Mouse (Mus musculus) myocyte (in vitro differentiated cells): ENCODE data around the gene Adamtsl4.

ENCODE experiments used
- CEBPB ChIP-seq: IDR thresholded peaks from 2 replicates; pipeline ENCODE4 v1.6.1; 2011; ENCODE audit warnings: mild to moderate bottlenecking, moderate library complexity; ENCODE audit not compliant: poor library complexity, insufficient read depth, severe bottlenecking
- MAX ChIP-seq: IDR thresholded peaks from one replicate; pipeline ENCODE4 v1.6.1; 2011; ENCODE audit warnings: low read depth, mild to moderate bottlenecking, control low read depth
- MYOD1 ChIP-seq, 3 experiments: IDR thresholded peaks; one replicate each; pipeline ENCODE4 v1.6.1; 2011; ENCODE audit warnings: control low read depth in 2 of 3, low read depth in 2 of 3, mild to moderate bottlenecking in 2 of 3, moderate library complexity in 1 of 3; ENCODE audit not compliant: insufficient read length in 2 of 3, control insufficient read depth in 1 of 3
- POLR2A ChIP-seq: IDR thresholded peaks from one replicate; pipeline ENCODE4 v1.6.1; 2011; ENCODE audit warnings: low read depth, mild to moderate bottlenecking, control low read depth, moderate library complexity; ENCODE audit not compliant: insufficient read length
- POLR2AphosphoS2 ChIP-seq: IDR thresholded peaks from one replicate; pipeline ENCODE4 v1.6.1; 2011; ENCODE audit warnings: low read depth, control low read depth; ENCODE audit not compliant: insufficient read length
- TCF12 ChIP-seq: IDR thresholded peaks from one replicate; pipeline ENCODE4 v1.6.1; 2011; ENCODE audit warnings: mild to moderate bottlenecking, control low read depth; ENCODE audit not compliant: poor library complexity, insufficient read depth, severe bottlenecking

GRCm38 (mm10) chr3:95679551-95679950 is 8.2 kb downstream of the Adamtsl4 start:
- TF ChIP-seq MYOD1 (IDR thresholded peaks at IDR 0.05; ENCODE audit: control insufficient read depth in 1 of 3, insufficient read length in 2 of 3, low read depth in 2 of 3) (no peak), POLR2AphosphoS2 (no peak), CEBPB (no peak), POLR2A (no peak), TCF12 (no peak), MAX (no peak)
